Mouse (Mus musculus) CH12.LX (cell line): Measurements from ENCODE around the gene Armc10. TPM values are rescaled to one million over a fixed set of nuclear protein-coding genes. Genes with fewer than 3 reads are reported as not detected.

Experiments
- DNase-seq: peaks from one replicate; pipeline ENCODE4 v3.0.0-alpha.2; 2013; ENCODE audit errors: extremely low read depth
- H3K27ac ChIP-seq: 2 replicates; pipeline ENCODE4 v1.5.1; 2012; ENCODE audit warnings: low read depth, mild to moderate bottlenecking, control low read depth, moderate library complexity; ENCODE audit not compliant: insufficient read depth
- H3K27me3 ChIP-seq: replicated peaks from 2 replicates; pipeline ENCODE3; 2012; ENCODE audit warnings: inconsistent platforms
- H3K36me3 ChIP-seq, 2 experiments: replicated peaks in 1 of 2; 2 replicates each; pipeline versions ENCODE3 to v1.6.1; 2012; ENCODE audit warnings: inconsistent platforms in 1 of 2, low read length in 1 of 2, mild to moderate bottlenecking in 1 of 2, mixed read lengths in 1 of 2, moderate library complexity in 1 of 2; ENCODE audit not compliant: control insufficient read depth in 1 of 2, insufficient read depth in 1 of 2
- H3K4me1 ChIP-seq, 2 experiments: 2 replicates each; pipeline ENCODE4 v1.6.1; 2012; ENCODE audit warnings: inconsistent platforms in 1 of 2, moderate library complexity in 1 of 2; ENCODE audit not compliant: insufficient read depth in 2 of 2, control insufficient read depth in 1 of 2
- H3K4me2 ChIP-seq: 2 replicates; pipeline ENCODE4 v1.6.1; 2012; ENCODE audit warnings: low read depth, mild to moderate bottlenecking, control low read depth; ENCODE audit not compliant: poor library complexity, insufficient read depth, severe bottlenecking
- H3K4me3 ChIP-seq, 3 experiments: fragments of 150-350 bp in 1 of 3; sonication (generic) in 1 of 3; replicated peaks in 1 of 3; 2 replicates each; pipeline versions ENCODE3 to v1.5.1; 2011 to 2012; ENCODE audit warnings: low read depth in 2 of 3, low read length in 2 of 3, mild to moderate bottlenecking in 2 of 3, moderate library complexity in 2 of 3, control low read depth in 1 of 3, improper control_type of control experiment in 1 of 3, inconsistent platforms in 1 of 3, mixed read lengths in 1 of 3; ENCODE audit not compliant: poor library complexity in 1 of 3
- H3K79me2 ChIP-seq: replicated peaks from 2 replicates; pipeline ENCODE4 v1.6.1; 2012; ENCODE audit warnings: mild to moderate bottlenecking, moderate library complexity; ENCODE audit not compliant: control insufficient read depth, poor library complexity, insufficient read depth, severe bottlenecking; ENCODE audit errors: extremely low read depth
- H3K9ac ChIP-seq: 2 replicates; pipeline ENCODE4 v1.6.1; 2012; ENCODE audit warnings: low read depth, mild to moderate bottlenecking, control low read depth, moderate library complexity; ENCODE audit not compliant: insufficient read depth
- H3K9me3 ChIP-seq: replicated peaks from 2 replicates; pipeline ENCODE3; 2012; ENCODE audit warnings: low read length, inconsistent platforms, mixed read lengths
- CHD1 ChIP-seq: IDR thresholded peaks from 2 replicates; pipeline ENCODE4 v1.6.1; 2012; ENCODE audit warnings: low read depth, low read length, improper control_type of control experiment, inconsistent platforms
- ELF1 ChIP-seq: IDR thresholded peaks from 2 replicates; pipeline ENCODE4 v1.6.1; 2014; ENCODE audit warnings: low read depth, mild to moderate bottlenecking, inconsistent platforms, low read length, improper control_type of control experiment
- EP300 ChIP-seq: IDR thresholded peaks from 2 replicates; pipeline ENCODE4 v1.6.1; 2011; ENCODE audit warnings: low read length, improper control_type of control experiment
- ETS1 ChIP-seq: conservative IDR thresholded peaks from 2 replicates; pipeline ENCODE4 v1.6.1; 2012; ENCODE audit warnings: low read depth, mild to moderate bottlenecking, inconsistent platforms, low read length, improper control_type of control experiment, moderate library complexity
- HCFC1 ChIP-seq: IDR thresholded peaks from 2 replicates; pipeline ENCODE4 v1.6.1; 2012; ENCODE audit warnings: low read depth, mild to moderate bottlenecking, inconsistent platforms, low read length, improper control_type of control experiment
- JUN ChIP-seq: IDR thresholded peaks from 2 replicates; pipeline ENCODE4 v1.6.1; 2011; ENCODE audit warnings: low read depth, mild to moderate bottlenecking, low read length, improper control_type of control experiment, moderate library complexity; ENCODE audit not compliant: insufficient read depth
- MAX ChIP-seq: IDR thresholded peaks from 2 replicates; pipeline ENCODE4 v1.6.1; 2011; ENCODE audit warnings: low read length, improper control_type of control experiment
- MAZ ChIP-seq: IDR thresholded peaks from 2 replicates; pipeline ENCODE4 v1.6.1; 2012; ENCODE audit warnings: low read depth, mild to moderate bottlenecking, inconsistent platforms, low read length, improper control_type of control experiment, moderate library complexity
- MEF2A ChIP-seq: IDR thresholded peaks from 2 replicates; pipeline ENCODE4 v1.6.1; 2014; ENCODE audit warnings: low read depth, mild to moderate bottlenecking, inconsistent platforms, low read length, improper control_type of control experiment, borderline replicate concordance
- MXI1 ChIP-seq: IDR thresholded peaks from 2 replicates; pipeline ENCODE4 v1.6.1; 2011; ENCODE audit warnings: mild to moderate bottlenecking, low read depth, low read length, improper control_type of control experiment
- MYC ChIP-seq: IDR thresholded peaks from 2 replicates; pipeline ENCODE4 v1.6.1; 2011; ENCODE audit warnings: low read depth, mild to moderate bottlenecking, improper control_type of control experiment, low read length
- NELFE ChIP-seq: IDR thresholded peaks from 2 replicates; pipeline ENCODE4 v1.6.1; 2011; ENCODE audit warnings: low read depth, low read length, improper control_type of control experiment
- NRF1 ChIP-seq: IDR thresholded peaks from 2 replicates; pipeline ENCODE4 v1.6.1; 2014; ENCODE audit warnings: low read depth, mild to moderate bottlenecking, inconsistent platforms, low read length, improper control_type of control experiment, moderate library complexity
- POLR2A ChIP-seq: IDR thresholded peaks from 2 replicates; pipeline ENCODE4 v1.6.1; 2011; ENCODE audit warnings: low read depth, mild to moderate bottlenecking, improper control_type of control experiment, low read length
- RCOR1 ChIP-seq: conservative IDR thresholded peaks from 2 replicates; pipeline ENCODE4 v1.6.1; 2012; ENCODE audit warnings: low read depth, mild to moderate bottlenecking, inconsistent platforms, low read length, improper control_type of control experiment
- SIN3A ChIP-seq: IDR thresholded peaks from 2 replicates; pipeline ENCODE4 v1.6.1; 2012; ENCODE audit warnings: low read length, improper control_type of control experiment, inconsistent platforms
- SMC3 ChIP-seq: IDR thresholded peaks from 2 replicates; pipeline ENCODE4 v1.6.1; 2011; ENCODE audit warnings: low read depth, low read length, improper control_type of control experiment
- TBP ChIP-seq: conservative IDR thresholded peaks from 2 replicates; pipeline ENCODE4 v1.6.1; 2011; ENCODE audit warnings: low read depth, low read length, improper control_type of control experiment
- UBTF ChIP-seq: IDR thresholded peaks from 2 replicates; pipeline ENCODE4 v1.6.1; 2012; ENCODE audit warnings: low read depth, mild to moderate bottlenecking, inconsistent platforms, low read length, improper control_type of control experiment, moderate library complexity
- ZC3H11A ChIP-seq: IDR thresholded peaks from 2 replicates; pipeline ENCODE4 v1.6.1; 2012; ENCODE audit warnings: low read depth, mild to moderate bottlenecking, inconsistent platforms, low read length, improper control_type of control experiment
- ZMIZ1 ChIP-seq: IDR thresholded peaks from 2 replicates; pipeline ENCODE4 v1.6.1; 2012; ENCODE audit warnings: low read depth, mild to moderate bottlenecking, inconsistent platforms, low read length, improper control_type of control experiment
- ZNF384 ChIP-seq: IDR thresholded peaks from 2 replicates; pipeline ENCODE4 v1.6.1; 2012; ENCODE audit warnings: low read depth, low read length, improper control_type of control experiment, inconsistent platforms
- dilution Hi-C: fragments of 300-500 bp; cut with MboI; formaldehyde crosslinking; loops from 2 replicates; pipeline ENCODE4 v1.14.3; 2020; ENCODE audit warnings: low sequenced_read_pairs; ENCODE audit not compliant: extremely low pct_unique_long_range_greater_than_20kb, extremely low pct_ligation_motif_present
- in situ Hi-C: fragments of 300-500 bp; cut with MboI; formaldehyde crosslinking; loops from 3 replicates; pipeline ENCODE4 v1.14.3; 2019; ENCODE audit warnings: low sequenced_read_pairs, low pct_ligation_motif_present, low pct_unique_long_range_greater_than_20kb, mixed read lengths
- polyA plus RNA-seq: library from polyadenylated mRNA; unstranded; fragments of >175 nt; gene quantifications from 2 replicates; pipeline ENCODE4 v1.2.1, GENCODE M21; 2012; ENCODE audit warnings: low read depth; ENCODE audit not compliant: insufficient read length
- total RNA-seq, 2 experiments: library from RNA; depleted of rRNA; stranded (reverse); fragments of 300-350 nt in 1 of 2; fragments of >200 nt in 1 of 2; gene quantifications; 2 replicates each; pipeline ENCODE4 v1.2.3; 2012 to 2014

The Armc10 gene
- total and polyA plus RNA-seq, 3 experiments, result 39.1 to 71.9 (median 46.0) TPM

GRCm38 (mm10) chr5:21683811-21684210, 38.2 kb downstream of the Armc10 start:
- dilution Hi-C loops, result no loop called here
- H3K4me3 ChIP-seq, result no peak overlapping the region

GRCm38 (mm10) chr5:21685001-21685400, 39.4 kb downstream of the Armc10 start:
- peaks cover 3 to 16% of the 10 kb centered on the region in 2 experiments for H3K4me1 ChIP-seq
- in situ Hi-C loops, result no loop called here
- dilution Hi-C loops, result no loop called here

More at GRCm38 (mm10) chr5:21683811-21684210, 38.2 kb downstream of the Armc10 start:
- Histone ChIP-seq H3K27ac (no peak overlapping the region), H3K36me3 (no peaks in the 10 kb centered on the region), H3K9me3 (no peaks in the 10 kb centered on the region), H3K4me1 (peaks cover 3 to 16% of the 10 kb centered on the region in 2 experiments), H3K27me3 (no peaks in the 10 kb centered on the region), H3K9ac (no peak overlapping the region), H3K79me2 (no peaks in the 10 kb centered on the region), H3K4me2 (no peak overlapping the region)
- TF ChIP-seq TBP, result no peak
- no peak for TF ChIP-seq POLR2A
- no peak for TF ChIP-seq MAZ
- no peak for TF ChIP-seq SIN3A
- no peak for TF ChIP-seq ELF1
- TF ChIP-seq MXI1, result no peak
- TF ChIP-seq CHD1, result no peak
- TF ChIP-seq HCFC1, result no peak
- no peak for TF ChIP-seq UBTF
- no peak for TF ChIP-seq SMC3
- TF ChIP-seq ZMIZ1, result no peak
- no peak for TF ChIP-seq RCOR1
- TF ChIP-seq NRF1, result no peak
- TF ChIP-seq MEF2A, result no peak
- TF ChIP-seq EP300, result no peak
- in situ Hi-C loops, result no loop called here
- DNase-seq, result no peak

More at GRCm38 (mm10) chr5:21685001-21685400, 39.4 kb downstream of the Armc10 start:
- Histone ChIP-seq H3K79me2 (no peaks in the 10 kb centered on the region), H3K4me2 (no peak overlapping the region), H3K36me3 (no peaks in the 10 kb centered on the region), H3K9ac (no peak overlapping the region), H3K27me3 (no peaks in the 10 kb centered on the region), H3K4me3 (no peak overlapping the region), H3K9me3 (no peaks in the 10 kb centered on the region), H3K27ac (no peak overlapping the region)
- TF ChIP-seq ZC3H11A (no peak), UBTF (no peak), MXI1 (no peak), MEF2A (no peak), RCOR1 (no peak), ELF1 (no peak), NELFE (no peak), ETS1 (no peak), JUN (no peak), TBP (no peak), ZNF384 (no peak), MAX (no peak), MYC (no peak)
- no peak for DNase-seq
